Mouse (Mus musculus) forebrain, embryonic 15.5 days (tissue): ENCODE results near the gene Ckmt2. TPM values are rescaled to one million over a fixed set of nuclear protein-coding genes. Genes with fewer than 3 reads are reported as not detected.

Experiments
- ATAC-seq: fragments of 200-750 bp; cut with Nextera tagmentation; replicated peaks from 2 replicates; pipeline ENCODE4 v1.8.0; 2017; ENCODE audit warnings: mild to moderate bottlenecking, moderate TSS enrichment, moderate library complexity
- H3K27ac ChIP-seq: fragments of 300-500 bp; sonication (generic); replicated peaks from 2 replicates; pipeline ENCODE4 v1.5.1; 2015; ENCODE audit warnings: mild to moderate bottlenecking, inconsistent platforms
- H3K27me3 ChIP-seq: fragments of 300-500 bp; sonication (generic); 2 replicates; pipeline ENCODE4 v1.6.1; 2015; ENCODE audit warnings: inconsistent platforms
- H3K36me3 ChIP-seq: fragments of 300-500 bp; sonication (generic); 2 replicates; pipeline ENCODE4 v1.6.1; 2015; ENCODE audit warnings: mild to moderate bottlenecking, inconsistent platforms
- H3K4me1 ChIP-seq: fragments of 300-500 bp; sonication (generic); 2 replicates; pipeline ENCODE4 v1.6.1; 2015; ENCODE audit warnings: inconsistent platforms
- H3K4me2 ChIP-seq: fragments of 300-500 bp; sonication (generic); replicated peaks from 2 replicates; pipeline ENCODE4 v1.6.1; 2015; ENCODE audit warnings: mild to moderate bottlenecking, inconsistent platforms
- H3K4me3 ChIP-seq: fragments of 300-500 bp; sonication (generic); 2 replicates; pipeline ENCODE4 v1.5.1; 2015; ENCODE audit warnings: mild to moderate bottlenecking, inconsistent platforms
- H3K9ac ChIP-seq: fragments of 300-500 bp; sonication (generic); replicated peaks from 2 replicates; pipeline ENCODE4 v1.6.1; 2015; ENCODE audit warnings: mild to moderate bottlenecking, inconsistent platforms
- H3K9me3 ChIP-seq: fragments of 300-500 bp; sonication (generic); 2 replicates; pipeline ENCODE4 v1.6.1; 2016; ENCODE audit warnings: inconsistent platforms
- WGBS: fragments of 180-500 bp; shearing (Covaris S2); methylation state at CpG from one replicate; pipeline ENCODE4 v1.1.7; 2015; ENCODE audit warnings: mixed read lengths; 5-methylcytosine and 5-hydroxymethylcytosine counted together
- polyA plus RNA-seq: library from polyadenylated mRNA; unstranded; fragments of >200 nt; fragmentation: Nextera tagmentation; extraction: Ambion mirVana; gene quantifications from 2 replicates; pipeline ENCODE4 v1.2.1, GENCODE M21; 2015

The Ckmt2 gene
- not detected in 2 replicates for polyA plus RNA-seq

DNA sequence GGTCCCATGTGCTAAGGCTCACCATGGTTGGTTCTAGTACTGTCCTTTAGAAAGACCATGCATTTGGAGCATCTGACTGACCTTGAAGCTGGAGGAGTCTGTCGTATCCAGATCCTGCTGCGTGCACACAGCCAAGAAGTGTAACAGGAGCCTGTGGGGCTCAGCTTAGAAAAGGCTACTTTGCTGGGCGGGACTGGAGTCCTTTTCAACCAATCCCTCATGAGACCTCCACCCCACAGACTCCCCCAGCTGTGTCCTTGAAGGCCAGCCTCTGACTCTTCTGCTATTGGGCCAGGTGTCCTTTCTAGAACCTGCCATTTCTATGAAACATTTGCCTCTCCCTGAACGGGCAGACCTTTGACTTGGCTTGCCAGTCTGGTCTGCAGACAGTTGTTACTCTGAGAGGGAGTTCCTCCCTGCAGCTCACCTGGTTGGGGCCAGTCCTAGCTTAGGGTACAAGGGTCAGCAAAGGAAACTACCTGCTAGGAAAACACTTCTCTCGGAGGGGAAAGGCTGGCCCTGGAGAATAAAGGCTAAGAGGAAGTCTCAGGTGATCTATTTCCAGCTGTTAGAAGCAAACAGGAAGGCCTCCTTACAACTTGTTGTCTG, at the start of gene Ckmt2:
Gene Ckmt2 (minus strand): TSS at position 145 of the 609 bp plus-strand sequence.
- no peaks in the 10 kb centered on the region for H3K27me3 ChIP-seq
- 81% methylated on average over 5 of the region's 5 CpGs for WGBS

GRCm38 (mm10) chr13:91921010-91921409, 44.3 kb upstream of the Ckmt2 start:
- no peak overlapping the region for H3K4me2 ChIP-seq
- H3K27ac ChIP-seq, result no peak overlapping the region
- H3K27me3 ChIP-seq, result no peaks in the 10 kb centered on the region
- no peak overlapping the region for H3K9ac ChIP-seq
- H3K9me3 ChIP-seq, result no peaks in the 10 kb centered on the region
- H3K36me3 ChIP-seq, result no peaks in the 10 kb centered on the region
- H3K4me3 ChIP-seq, result no peak overlapping the region
- 74% methylated on average over 3 of the region's 3 CpGs for WGBS
- no peak for ATAC-seq
- peaks cover 4% of the 10 kb centered on the region for H3K4me1 ChIP-seq

More for the DNA sequence above, at the start of gene Ckmt2:
- ATAC-seq, result no peak
- Histone ChIP-seq H3K4me1 (no peaks in the 10 kb centered on the region), H3K9ac (no peak within 1 kb of the TSS), H3K4me2 (no peak within 1 kb of the TSS), H3K27ac (no peak within 1 kb of the TSS), H3K9me3 (no peaks in the 10 kb centered on the region), H3K36me3 (no peaks in the 10 kb centered on the region), H3K4me3 (no peak within 1 kb of the TSS)

- Histone ChIP-seq H3K27ac (no peak overlapping the region), H3K9me3 (no peaks in the 10 kb centered on the region), H3K27me3 (no peaks in the 10 kb centered on the region), H3K4me1 (peaks cover 17% of the 10 kb centered on the region), H3K4me3 (no peak overlapping the region), H3K9ac (no peak overlapping the region), H3K4me2 (no peak overlapping the region), H3K36me3 (no peaks in the 10 kb centered on the region)
- ATAC-seq, result no peak
- 46% methylated on average over 5 of the region's 5 CpGs for WGBS
Measured at GRCm38 (mm10) chr13:91918764-91919163, 42.1 kb upstream of the Ckmt2 start.

DNA sequence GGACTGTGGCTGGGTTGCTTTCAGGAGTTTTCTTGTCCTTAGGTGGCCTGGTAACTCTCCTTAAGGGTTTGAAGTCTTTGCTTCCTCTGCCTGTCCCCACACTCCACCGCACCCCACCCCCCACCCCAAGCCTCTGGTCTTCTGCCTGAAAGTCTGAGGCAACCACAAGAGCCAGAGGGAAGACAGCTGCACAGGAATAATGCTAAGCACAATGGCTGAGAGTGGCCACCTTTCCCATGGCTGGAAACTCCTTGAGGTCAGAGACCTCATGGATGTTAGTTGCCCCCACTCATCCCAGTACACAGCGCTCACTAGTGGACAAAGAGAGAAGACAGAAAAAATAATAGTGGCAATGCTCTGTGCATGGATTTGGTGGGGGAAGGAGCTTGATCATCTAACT, 41.1 kb upstream of the Ckmt2 start:
- no peaks in the 10 kb centered on the region for H3K27me3 ChIP-seq
- no peaks in the 10 kb centered on the region for H3K36me3 ChIP-seq
- 97% methylated on average over 2 of the region's 2 CpGs for WGBS
- no peak overlapping the region for H3K27ac ChIP-seq
- no peaks in the 10 kb centered on the region for H3K9me3 ChIP-seq
- no peak overlapping the region for H3K9ac ChIP-seq
- peaks cover 17% of the 10 kb centered on the region for H3K4me1 ChIP-seq
- no peak overlapping the region for H3K4me3 ChIP-seq
- no peak overlapping the region for H3K4me2 ChIP-seq
- ATAC-seq, result no peak

GRCm38 (mm10) chr13:91916308-91916707, 39.6 kb upstream of the Ckmt2 start:
- 81% methylated on average over 5 of the region's 5 CpGs for WGBS
- ATAC-seq, result no peak; the same call in 1 of the 2 replicates
- Histone ChIP-seq H3K4me2 (no peak overlapping the region), H3K9ac (no peak overlapping the region), H3K9me3 (no peaks in the 10 kb centered on the region), H3K4me3 (no peak overlapping the region), H3K4me1 (peaks cover 17% of the 10 kb centered on the region), H3K27me3 (no peaks in the 10 kb centered on the region), H3K27ac (no peak overlapping the region), H3K36me3 (no peaks in the 10 kb centered on the region)

DNA sequence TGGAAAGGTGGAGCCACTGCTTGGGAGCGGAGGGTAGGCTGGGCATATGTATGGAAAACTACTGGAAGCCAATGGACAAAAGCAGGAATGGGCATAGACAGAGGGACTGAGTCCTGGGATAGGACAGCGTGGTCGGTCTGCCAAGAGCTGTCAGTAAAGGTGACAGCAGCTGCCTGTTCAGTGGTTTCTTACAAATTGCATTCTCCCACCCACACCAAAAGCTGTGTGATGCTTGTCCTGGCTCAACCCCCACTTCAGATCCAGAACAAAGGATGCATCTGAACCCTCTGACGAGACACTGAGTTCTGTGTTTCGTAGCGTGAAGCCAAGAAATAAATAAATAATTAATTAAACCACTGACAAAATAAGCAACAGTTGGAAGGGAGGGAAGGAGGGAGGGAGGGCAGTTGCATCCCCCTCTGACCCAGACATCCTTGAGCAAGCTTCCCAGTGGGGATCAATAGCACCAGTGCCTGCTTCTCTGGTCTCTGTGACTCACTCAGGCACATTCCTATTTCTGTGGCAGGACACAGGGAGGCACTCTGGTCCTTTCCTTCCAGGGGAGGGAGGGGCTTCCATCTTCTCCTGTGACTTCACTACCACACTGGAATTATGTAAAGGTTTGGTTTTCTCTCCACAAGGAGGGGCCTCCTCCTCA, 39.0 kb upstream of the Ckmt2 start:
- no peaks in the 10 kb centered on the region for H3K27me3 ChIP-seq
- H3K4me2 ChIP-seq, result peak overlapping the region; percentile 16
- peaks cover 17% of the 10 kb centered on the region for H3K4me1 ChIP-seq
- H3K9ac ChIP-seq, result no peak overlapping the region
- no peaks in the 10 kb centered on the region for H3K9me3 ChIP-seq
- WGBS, result 19% methylated on average over 6 of the region's 6 CpGs
- no peaks in the 10 kb centered on the region for H3K36me3 ChIP-seq
- H3K27ac ChIP-seq, result peak overlapping the region; percentile 25; the same call in 1 of the 2 replicates
- ATAC-seq, result peak; percentile 84
- no peak overlapping the region for H3K4me3 ChIP-seq

GRCm38 (mm10) chr13:91915192-91915581, 38.5 kb upstream of the Ckmt2 start:
- ATAC-seq, result no peak
- Histone ChIP-seq H3K27me3 (no peaks in the 10 kb centered on the region), H3K27ac (peak overlapping the region; percentile 25; the same call in 1 of the 2 replicates), H3K4me2 (peak overlapping the region; percentile 16), H3K9ac (no peak overlapping the region), H3K9me3 (no peaks in the 10 kb centered on the region), H3K4me3 (no peak overlapping the region), H3K4me1 (peaks cover 17% of the 10 kb centered on the region), H3K36me3 (no peaks in the 10 kb centered on the region)
- WGBS, result 26% methylated on average over 4 of the region's 4 CpGs

GRCm38 (mm10) chr13:91911652-91912051, 35.0 kb upstream of the Ckmt2 start:
- no peak for ATAC-seq
- Histone ChIP-seq H3K9ac (no peak overlapping the region), H3K9me3 (no peaks in the 10 kb centered on the region), H3K27me3 (no peaks in the 10 kb centered on the region), H3K4me1 (peaks cover 17% of the 10 kb centered on the region), H3K36me3 (no peaks in the 10 kb centered on the region), H3K27ac (no peak overlapping the region), H3K4me3 (no peak overlapping the region), H3K4me2 (no peak overlapping the region)

GRCm38 (mm10) chr13:91911211-91911610, 34.5 kb upstream of the Ckmt2 start:
- Histone ChIP-seq H3K9ac (no peak overlapping the region), H3K27ac (no peak overlapping the region), H3K4me2 (no peak overlapping the region), H3K4me1 (peaks cover 15% of the 10 kb centered on the region), H3K9me3 (no peaks in the 10 kb centered on the region), H3K27me3 (no peaks in the 10 kb centered on the region), H3K36me3 (no peaks in the 10 kb centered on the region), H3K4me3 (no peak overlapping the region)
- ATAC-seq, result no peak

GRCm38 (mm10) chr13:91908202-91908980, 31.7 kb upstream of the Ckmt2 start:
- ATAC-seq, result peak; percentile 85
- no peaks in the 10 kb centered on the region for H3K9me3 ChIP-seq
- WGBS, result 33% methylated on average over 10 of the region's 10 CpGs
- no peaks in the 10 kb centered on the region for H3K36me3 ChIP-seq
- no peaks in the 10 kb centered on the region for H3K27me3 ChIP-seq
- H3K9ac ChIP-seq, result no peak overlapping the region
- no peak overlapping the region for H3K4me2 ChIP-seq
- no peaks in the 10 kb centered on the region for H3K4me1 ChIP-seq
- no peak overlapping the region for H3K4me3 ChIP-seq
- H3K27ac ChIP-seq, result no peak overlapping the region

- no peaks in the 10 kb centered on the region for H3K36me3 ChIP-seq
- H3K4me2 ChIP-seq, result no peak overlapping the region
- ATAC-seq, result peak; percentile 47; the same call in 1 of the 2 replicates
- no peaks in the 10 kb centered on the region for H3K9me3 ChIP-seq
- no peaks in the 10 kb centered on the region for H3K27me3 ChIP-seq
- no peak overlapping the region for H3K4me3 ChIP-seq
- H3K27ac ChIP-seq, result no peak overlapping the region
- no peak overlapping the region for H3K9ac ChIP-seq
- H3K4me1 ChIP-seq, result no peaks in the 10 kb centered on the region
- WGBS, result 30% methylated on average over 3 of the region's 3 CpGs
Measured at GRCm38 (mm10) chr13:91906338-91906737, 29.7 kb upstream of the Ckmt2 start.

DNA sequence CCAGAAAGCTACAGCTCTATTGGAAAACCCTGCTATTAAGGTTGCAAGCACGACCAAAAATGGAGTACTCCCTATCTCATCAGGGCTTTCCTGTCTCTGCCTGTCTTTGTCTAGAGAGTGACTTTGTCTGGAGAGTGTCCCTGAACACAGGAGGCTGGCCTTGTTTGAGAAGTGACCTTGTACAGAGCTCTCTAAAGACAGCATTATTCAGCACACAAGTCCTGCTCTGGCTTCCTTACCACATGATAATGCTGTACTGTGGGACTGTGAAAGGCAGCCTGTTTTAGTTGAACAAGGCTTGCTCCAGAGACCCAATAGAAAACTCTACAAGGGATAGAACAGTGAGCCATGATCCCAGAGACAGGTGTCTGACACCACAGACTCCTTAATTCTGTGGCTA, 19.8 kb upstream of the Ckmt2 start:
- no peak overlapping the region for H3K9ac ChIP-seq
- H3K27me3 ChIP-seq, result no peaks in the 10 kb centered on the region
- H3K9me3 ChIP-seq, result no peaks in the 10 kb centered on the region
- H3K4me1 ChIP-seq, result no peaks in the 10 kb centered on the region
- whole genome bisulfite sequencing, result 64% methylated on average over 1 of the region's 1 CpGs
- H3K27ac ChIP-seq, result no peak overlapping the region
- no peaks in the 10 kb centered on the region for H3K36me3 ChIP-seq
- H3K4me3 ChIP-seq, result no peak overlapping the region
- ATAC-seq, result no peak
- H3K4me2 ChIP-seq, result no peak overlapping the region
